Mouse (Mus musculus) retina, postnatal 7 days (tissue): Measurements from ENCODE around the gene Fxyd6.

Experiments used
- DNase-seq: peaks from one replicate; pipeline ENCODE4 v3.0.0-alpha.2; 2012; ENCODE audit warnings: low read depth, low spot score

The Fxyd6 gene

DNA sequence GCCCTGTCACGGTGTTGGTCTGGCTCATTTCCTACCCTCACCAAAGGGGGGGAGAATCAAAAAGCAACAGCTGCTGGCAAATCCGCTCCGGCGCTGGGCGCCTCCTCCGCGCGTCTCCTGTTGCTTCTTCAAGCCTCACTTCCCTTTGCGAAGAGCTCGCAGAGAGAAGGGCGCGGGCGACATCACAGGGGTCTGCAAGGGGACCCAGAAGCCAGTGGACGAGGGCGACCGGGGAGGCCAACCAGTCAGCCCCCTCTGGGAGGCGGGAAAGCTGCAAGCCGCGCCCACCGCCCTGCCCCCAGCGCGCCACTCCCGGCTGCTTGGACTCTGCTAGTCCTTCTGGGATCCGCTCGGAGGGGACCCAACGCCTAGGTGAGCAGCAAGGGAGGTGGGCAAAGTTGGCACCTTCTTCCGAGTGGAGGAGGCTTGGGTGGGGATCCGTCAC, at the start of gene Fxyd6:
TSS of gene Fxyd6 (plus strand) at position 69 of the 445 bp plus-strand sequence.
- no peak for DNase-seq

DNA sequence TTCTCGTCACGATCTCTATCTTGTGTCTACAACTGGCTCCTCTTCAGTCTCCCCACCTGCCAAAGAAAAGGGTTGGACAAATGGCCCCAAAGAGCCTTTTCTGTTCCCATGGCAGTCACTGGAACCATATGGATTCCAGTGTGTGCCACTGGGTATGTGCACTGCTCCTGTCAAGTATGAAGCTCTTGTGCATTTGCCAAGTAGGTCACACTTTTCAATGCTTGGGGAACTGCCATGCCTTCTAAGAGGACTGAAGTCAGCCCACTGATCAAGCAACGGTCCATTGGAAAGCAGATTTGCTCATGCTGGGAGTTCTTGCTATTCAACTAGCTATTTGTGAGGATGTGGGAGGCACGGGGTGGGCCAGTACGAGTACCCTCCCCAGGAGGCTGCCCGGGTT, 48.5 kb upstream of the Fxyd6 start:
- no peak for DNase-seq

DNA sequence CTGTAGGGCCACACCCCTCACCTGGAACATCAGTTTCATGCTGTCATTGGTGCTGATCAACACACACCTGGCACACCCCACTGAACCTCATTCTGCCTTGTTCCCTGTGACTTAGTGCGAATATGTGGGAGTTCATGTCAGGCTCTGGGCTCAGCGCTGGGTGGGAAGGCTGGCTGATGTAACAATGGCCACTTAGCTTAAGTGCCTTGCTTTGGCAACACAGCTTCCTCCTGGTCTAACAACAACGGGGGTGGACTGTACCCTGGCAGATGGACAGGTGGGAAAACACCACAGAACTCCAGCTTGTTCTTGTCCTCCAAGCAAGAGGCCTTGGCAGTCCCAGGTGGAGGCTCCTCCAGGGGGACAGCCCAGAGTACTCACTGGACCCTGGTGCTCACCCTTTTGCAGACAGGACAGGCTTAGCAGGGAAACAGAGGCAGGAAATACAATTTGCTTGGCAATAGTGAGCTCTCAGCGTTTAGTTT, 48.0 kb upstream of the Fxyd6 start:
- DNase-seq = no peak

DNA sequence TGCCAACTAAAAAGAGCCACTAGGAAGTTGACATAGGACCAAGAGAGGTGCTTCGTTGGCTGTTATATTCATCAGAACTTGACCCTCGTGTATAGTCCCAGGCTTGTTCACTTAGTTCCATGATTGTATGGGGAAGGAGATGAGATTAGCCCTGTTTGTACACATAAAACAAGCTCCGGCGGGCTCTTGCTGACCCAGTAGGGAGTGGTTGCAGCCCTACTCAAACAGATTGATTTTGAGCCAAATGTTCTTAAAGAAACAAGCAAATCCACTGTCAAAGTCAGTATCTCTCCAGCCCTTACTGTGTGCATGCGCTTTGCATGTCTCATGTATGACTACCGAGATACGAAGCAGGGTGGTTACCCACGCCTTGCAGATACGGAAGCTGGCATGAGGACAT, 43.6 kb upstream of the Fxyd6 start:
- no peak for DNase-seq

DNA sequence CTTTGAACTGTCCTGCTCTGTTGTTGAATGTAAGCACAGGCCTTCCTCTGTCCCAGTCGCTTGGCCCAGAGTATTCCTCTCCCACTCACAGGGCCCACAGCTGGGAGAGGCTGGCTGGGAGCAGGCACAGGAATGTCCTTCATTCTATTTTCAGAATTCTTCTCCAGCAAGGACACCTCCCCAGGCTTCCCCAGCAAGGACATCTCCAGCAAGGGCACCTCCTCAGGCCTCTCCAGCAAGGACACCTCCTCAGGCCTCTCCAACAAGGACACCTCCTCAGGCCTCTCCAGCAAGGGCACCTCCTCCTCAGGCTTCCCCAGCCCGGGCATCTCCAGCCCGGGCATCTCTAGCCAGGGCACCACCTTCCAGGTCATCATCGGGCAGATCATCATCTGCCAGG, 41.7 kb upstream of the Fxyd6 start:
- no peak for DNase-seq

DNA sequence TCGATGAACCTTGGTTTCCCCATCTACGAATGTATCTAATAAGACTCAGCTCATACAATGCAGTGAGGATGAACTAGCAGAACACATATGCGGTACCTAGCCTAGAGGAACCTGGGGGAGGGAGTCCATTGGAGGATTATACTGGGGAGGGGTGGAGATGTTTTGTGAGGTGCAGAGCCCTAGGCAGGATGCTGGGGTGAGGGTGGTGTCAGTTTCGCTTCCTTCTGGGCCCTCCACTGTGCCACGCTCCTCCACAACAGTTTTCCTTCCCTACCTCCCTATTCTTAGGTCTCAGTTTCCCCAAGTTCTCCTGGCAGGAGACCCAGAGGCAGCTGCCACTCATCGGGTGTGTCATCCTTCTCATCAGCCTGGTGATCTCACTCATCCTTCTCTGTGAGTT, 40.4 kb upstream of the Fxyd6 start:
- DNase-seq = no peak

DNA sequence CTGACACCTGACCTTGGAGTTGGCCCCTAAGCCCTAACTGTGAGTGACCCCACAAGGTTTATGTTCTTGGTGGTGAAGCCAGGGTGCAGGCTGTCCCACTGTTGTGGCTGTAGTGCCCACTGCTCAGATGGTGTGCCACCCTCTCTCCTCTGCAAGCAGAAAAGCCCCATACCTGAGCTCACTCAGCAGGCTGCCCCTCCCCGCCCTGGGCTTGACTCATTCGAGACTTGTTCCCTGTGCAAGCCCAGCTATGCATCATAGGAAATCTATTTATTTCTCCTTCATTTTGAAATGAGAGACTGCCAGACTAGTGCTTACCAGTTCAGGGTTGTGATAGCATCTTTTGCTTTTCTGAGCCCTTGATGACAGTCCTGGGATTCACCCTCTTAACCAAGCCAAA, 32.6 kb upstream of the Fxyd6 start:
- no peak for DNase-seq

DNA sequence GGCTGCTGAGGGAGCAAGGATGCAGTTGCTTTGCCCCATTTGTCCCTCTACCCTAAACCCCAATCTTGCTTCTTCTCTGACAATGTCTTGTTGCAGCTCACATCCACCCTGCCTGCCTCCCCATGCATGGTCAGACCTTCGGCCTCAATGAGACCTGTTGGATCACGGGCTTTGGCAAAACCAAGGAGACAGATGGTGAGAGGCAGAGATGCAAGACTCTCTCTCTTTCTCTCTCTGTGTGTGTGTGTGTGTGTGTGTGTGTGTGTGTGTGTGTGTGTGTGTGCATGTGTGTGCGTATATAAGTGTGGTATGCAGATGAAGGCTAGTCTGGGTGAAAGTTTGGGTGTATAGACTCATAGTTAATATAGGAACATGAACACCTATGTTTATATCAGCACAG, 26.9 kb upstream of the Fxyd6 start:
- no peak for DNase-seq

DNA sequence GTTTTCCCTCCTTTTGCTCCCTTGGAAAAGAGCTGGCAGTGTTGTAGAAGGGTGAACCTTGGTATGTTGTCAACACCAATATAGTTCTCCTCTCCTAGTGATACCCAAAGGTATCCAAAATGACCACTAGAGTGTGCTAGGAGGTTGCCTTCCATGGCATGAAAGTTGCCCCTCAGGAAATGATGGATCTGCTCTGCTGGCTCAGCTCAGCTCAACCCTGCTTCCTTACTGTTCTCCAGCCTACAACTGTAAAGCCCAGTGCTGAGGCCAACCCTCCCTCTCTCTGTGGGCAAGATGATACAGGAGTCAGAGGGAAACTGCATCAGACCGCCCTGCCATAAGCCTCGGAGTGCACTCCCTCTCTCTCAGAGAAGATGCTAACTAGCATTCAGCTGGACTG, 24.5 kb upstream of the Fxyd6 start:
- peak; percentile 30 for DNase-seq

DNA sequence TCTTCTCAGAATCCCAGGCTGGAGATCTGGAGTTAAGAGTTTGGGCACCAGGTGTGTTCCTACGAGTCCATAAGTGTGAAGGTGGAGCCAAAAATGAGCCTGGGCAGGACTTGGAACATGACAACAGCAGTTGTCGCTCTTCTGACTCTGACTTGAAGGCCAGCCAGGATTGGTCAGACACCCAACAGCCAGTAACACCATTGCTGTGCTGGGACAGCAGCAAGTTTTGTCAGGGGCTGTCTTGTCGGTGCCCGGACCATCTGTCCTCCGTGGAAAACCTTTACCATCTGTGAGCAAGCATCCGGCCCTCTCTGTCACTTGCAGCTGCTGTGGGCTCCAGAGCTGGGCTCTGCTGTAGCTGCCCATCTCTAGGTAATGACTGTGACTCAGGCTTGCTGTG, 23.7 kb upstream of the Fxyd6 start:
- no peak for DNase-seq

DNA sequence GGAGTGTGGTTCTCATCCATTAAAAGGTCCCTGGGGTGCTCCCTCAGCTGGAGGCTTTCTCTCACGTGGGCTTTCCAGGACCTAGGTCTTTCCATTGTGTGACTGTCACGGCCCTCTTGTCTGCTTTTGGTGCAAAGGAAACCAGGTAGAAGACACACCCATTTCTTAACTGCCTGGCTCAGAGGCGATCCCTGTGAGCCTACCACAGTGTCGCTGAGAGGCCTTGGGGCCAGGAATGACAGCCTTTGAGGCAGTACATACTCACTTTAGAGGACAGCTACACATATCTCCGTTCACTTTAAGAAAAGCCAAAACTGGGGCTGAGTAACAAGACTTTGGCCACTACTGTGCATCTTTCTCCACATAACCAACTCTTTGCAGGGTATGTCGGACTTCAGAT, 21.4 kb upstream of the Fxyd6 start:
- no peak for DNase-seq

DNA sequence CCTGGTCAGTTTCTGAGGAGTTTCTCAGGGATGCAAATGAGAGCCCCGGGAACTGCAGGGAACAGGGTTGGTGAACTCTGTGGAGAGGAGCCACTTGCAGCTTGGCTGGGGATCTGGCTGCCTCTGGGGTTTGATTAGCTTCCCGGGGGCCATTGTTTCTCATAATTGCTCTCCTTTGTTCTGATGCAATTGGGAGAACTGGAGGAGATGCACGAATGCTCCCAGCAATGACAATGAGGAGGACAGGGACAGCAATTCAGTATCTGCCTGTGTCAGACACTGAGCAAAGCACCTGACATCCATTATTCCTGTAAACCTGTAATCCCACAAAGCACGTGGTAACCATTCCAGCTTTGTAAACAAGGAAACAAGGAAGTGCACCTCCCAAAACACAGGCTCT, 20.8 kb upstream of the Fxyd6 start:
- no peak for DNase-seq

DNA sequence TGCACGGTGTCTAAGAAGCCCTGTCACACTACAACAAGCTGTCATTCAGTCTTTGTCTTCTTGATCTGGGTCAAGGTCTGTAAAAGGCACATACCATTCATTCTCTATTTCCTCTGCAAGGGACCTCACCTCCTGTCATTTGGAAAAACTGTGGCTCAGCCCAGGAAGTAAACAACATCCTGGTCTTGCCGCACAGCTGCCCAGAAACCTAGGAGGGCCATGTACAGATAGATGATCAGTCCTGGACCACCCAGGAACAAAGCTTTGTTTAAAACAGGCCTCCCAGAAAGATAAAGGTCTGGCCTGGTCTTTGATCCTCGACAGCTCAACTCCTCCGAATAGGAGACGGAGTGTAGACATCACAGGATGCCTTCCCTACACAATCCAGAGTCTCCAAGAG, 20.1 kb upstream of the Fxyd6 start:
- no peak for DNase-seq

DNA sequence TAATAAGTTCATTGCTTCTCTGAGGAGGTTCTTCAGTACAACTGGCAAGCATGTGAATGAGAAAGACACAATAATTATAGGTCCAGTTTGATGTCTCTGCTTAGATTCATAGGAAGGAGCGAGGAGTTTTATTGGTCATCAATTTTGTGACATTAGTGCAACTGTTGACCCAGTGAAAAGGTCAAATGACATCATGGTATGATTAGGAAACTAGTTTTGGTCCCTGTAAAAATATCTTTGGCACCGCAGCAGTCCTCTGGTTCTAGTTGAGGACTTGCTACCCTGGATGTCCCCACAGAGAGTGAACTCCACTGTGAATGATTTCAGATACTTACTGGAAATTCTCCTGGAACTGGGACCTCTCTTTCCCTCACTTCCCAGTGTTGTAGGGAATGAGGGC, 14.8 kb upstream of the Fxyd6 start:
- DNase-seq = no peak

DNA sequence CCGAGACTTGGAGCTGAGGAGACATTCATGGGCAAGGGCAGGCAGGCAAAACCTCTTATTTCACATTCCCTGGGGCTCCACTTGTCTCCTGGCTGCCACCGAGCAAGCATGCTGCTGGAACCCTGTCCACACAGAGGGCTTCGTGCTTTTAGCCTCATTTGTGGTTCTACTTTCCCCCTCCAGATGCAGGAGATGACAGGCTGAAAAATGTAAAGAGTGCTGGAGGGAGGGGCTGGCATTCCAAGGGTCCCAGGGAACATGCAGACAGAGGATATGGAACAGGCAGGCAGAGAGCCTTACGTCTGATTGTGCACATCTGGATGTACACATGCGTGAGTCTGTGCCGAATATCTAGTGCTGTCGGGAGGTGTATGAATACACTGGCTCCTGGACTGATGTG, 11.6 kb upstream of the Fxyd6 start:
- no peak for DNase-seq

DNA sequence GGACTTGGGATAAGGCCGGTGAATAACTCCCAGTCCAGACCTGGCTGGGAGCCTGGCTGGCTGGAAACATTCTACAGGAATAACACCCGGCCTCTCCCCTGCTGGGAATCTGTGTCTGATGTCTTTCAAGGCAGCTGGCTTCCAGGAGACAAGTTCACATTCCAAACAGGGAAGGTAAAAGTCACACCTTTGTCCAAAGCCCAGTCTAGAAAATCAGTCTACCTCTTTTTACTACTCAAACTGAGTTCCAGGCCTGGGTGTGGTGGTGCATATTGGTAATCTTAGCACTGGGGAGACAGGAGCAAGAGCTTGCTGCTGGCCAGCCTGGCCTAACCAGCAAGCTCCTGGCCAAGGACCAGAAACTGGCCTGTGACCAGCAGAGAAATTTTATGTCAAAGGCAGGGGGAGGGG, 7.9 kb upstream of the Fxyd6 start:
- no peak for DNase-seq

DNA sequence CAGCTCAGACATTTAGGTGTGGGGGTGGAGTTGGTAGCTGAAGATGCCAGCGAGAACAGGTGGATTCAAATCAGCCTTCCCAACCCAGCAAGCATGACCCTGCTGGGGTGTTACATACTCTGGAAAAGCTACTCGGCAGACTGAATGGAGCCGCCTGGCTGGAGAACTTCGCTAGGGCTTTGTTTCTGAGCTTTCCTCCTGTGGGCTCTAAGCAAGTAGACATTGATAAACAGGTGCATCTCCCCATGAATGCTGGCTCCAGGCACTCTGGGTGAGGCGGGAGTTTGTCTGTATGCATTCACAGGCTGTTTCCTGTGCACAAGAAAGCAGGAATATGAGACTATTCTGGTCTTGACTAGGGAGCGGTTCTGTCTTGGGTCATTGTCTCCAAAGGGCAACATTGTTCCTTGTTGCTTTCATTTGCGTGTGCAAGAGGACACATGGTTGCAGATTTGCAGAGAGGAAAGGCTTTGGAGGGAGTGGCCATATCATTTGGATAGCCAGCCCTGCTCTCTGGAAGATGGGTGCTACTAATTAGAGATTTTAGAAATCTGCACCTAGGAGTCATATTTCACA, 6.3 kb upstream of the Fxyd6 start:
- no peak for DNase-seq

DNA sequence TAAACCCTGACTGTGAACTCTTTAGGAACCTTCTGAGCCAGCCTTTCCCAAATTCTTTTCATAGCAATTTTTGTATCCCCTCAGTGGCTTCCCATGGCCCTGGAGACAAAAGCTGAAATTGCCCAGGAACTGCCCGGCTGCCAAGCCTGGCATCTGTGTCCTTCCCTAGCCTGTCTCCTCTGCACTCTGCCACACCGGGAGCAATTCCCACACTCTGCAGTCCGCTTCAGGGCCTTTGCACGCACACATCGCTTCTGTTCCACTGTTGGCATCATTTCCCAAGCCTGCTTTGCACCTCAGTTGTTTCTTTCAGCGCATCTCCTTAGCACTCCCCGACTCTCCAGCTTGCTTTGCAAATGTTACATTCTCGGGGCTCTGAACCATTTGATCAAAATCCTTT, 2.3 kb upstream of the Fxyd6 start:
- no peak for DNase-seq

DNA sequence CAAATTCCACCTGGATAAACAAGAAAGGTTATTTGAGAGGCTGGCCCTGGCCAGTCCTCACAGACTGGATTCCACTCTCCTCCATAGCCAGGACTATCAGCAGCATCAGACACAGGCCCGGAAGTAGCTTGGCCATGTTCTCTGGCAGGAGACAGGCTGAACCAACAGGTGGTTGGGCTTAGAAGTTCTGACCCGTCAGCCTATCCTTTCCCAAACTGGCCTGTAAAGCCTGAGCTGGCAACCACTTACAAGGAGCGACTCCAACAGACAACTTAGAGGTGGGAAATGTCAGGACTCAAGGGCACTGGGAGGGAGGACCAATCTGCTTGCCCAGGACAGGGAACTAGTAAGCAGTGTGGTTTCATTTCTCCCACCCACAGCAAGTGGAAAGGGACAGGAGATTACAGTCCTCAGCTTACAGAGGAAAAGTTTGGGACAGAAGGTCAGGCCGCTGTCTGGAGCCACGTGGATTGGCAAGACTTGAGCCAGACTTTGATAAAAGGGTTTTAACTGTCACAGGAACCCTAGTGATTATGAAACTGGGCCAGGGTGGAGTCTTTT, 1.6 kb upstream of the Fxyd6 start:
- DNase-seq = no peak

DNA sequence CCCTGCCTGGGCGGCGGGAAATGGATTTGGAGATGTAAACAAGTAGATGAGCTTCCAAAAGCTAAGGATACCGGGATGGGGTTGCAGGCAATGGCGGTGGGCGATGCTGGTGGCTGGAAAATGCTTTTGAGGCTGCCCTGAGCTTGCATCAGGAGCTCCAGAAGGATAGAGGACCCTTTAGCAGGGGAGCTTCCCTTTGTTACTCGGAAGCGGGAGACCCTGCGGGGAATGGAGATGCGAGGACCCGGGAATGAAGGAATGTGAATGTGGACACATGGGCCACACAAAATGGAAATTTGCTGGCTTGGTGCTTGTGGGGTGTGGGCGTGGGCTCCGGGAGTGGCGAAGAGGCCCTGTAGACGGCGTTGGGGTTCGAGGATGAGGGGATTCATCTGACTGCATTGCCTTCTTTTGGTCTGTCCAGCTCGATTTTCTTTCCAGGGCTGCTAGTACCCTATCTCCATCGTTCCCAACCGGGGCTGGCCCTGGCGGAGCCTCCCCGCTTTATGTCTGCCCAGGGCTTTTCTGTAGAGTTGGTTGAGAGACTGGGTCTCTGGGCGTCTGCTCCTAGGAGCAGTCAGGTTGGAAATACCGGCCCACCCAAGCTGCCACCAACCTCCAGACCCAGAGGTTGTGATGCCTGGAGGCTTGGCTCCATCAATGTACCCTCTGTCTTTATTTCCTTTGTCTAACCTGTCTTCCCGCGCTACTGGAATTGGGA, 791 bp downstream of the Fxyd6 start:
- no peak for DNase-seq

DNA sequence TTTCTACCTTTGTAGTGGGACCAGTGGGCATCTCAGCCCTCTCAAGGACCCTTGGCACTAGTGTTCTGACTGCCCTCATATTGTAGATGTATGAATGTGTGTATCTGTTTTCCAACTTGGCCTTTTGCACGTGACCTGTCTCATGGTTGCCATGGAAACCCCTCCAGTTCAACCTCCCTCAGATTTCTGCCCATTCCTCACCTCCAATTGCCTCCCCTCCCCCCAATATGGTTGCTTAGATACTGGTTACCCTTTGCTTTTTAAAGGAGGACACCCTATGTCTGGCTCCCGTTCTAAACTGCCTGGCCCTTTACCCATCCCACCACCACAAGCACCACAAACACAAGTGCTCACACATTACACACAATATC, 1.3 kb downstream of the Fxyd6 start:
- DNase-seq = no peak

DNA sequence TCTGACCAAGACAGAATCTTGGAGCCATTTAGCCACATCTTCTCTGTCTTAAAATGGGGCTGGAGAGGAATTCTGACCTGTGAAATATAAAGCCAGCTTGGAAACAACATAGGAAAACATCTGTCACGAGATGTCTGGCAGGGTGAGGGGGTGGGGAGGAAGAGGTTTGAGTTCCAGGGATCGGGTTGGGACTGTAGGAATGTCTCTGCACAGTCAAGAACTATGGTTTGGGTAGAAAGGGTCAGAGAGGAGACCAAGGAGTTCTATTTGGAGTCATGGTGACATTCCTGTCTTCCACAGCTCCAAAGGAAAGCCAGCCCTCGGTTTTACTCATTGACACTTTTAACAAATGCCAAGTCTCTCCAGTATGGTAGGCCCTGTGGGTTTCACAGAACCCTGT, 3.9 kb downstream of the Fxyd6 start:
- no peak for DNase-seq

DNA sequence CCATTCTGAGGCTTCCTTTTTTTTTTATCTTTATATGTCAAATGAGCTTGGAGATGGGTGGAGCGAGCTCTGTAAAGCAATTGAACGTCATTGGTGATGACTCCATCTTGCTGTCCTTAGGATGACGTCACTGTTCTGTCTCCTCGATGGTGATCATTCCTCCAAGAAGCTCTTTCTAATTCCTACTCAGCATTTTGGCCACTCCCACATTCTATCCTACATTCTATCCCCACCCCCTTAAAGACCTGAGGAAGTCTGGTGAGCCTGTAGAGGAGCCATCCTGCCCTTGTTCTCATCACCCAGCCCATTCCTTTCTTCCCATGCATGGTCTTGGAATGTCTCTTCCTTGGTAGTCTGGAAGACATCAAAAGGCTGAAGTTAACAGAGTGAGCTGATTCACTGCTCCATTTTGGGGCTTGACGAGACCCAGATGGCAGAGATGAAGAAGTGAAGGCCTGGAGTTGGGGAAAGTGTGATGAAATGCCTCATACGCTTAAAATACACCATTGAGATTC, 5.1 kb downstream of the Fxyd6 start:
- no peak for DNase-seq
